Mouse (Mus musculus): ENCODE measurements around the gene Kbtbd2.

DNA sequence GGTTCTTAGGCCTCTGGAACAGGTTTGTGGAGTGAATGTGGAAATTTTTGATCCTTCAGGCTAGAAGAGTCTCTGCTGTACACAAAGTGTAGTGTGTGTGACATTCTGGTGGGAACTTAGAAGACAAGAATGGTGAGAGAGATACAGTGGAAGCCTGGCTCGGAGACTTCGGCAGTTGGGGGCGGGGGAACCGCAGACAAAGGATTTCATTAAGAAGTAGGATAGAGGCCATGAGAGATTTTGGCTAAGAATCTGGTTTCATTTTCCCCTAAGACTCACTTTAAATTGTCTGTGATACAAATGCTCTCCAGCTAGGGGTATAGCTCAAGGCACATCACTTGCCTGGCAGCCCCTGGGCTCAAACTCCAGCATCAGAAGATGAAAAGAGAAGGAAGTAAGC lies 7.4 kb upstream of the Kbtbd2 start:
- TF ChIP-seq CTCF (IDR thresholded peaks at IDR 0.05; ENCODE audit: low read depth, low read length) (no peak), POLR2A (IDR thresholded peaks at IDR 0.05; ENCODE audit: extremely low read depth, insufficient read depth, low read length) (no peak)

Measured in liver, adult 2 months (tissue).